Mouse (Mus musculus): ENCODE measurements at regions not wholly inside any gene's neighbourhood (a gene's known extent, or its start where the extent isn't known, plus 50 kb on each side); places are given as distances from the start of the nearest gene placed in this dataset.

GRCm38 (mm10) chr6:24269633-24270032, 101.7 kb upstream of the Slc13a1 start:
- intact Hi-C loops (cut with DNase I): no loop called here

DNA sequence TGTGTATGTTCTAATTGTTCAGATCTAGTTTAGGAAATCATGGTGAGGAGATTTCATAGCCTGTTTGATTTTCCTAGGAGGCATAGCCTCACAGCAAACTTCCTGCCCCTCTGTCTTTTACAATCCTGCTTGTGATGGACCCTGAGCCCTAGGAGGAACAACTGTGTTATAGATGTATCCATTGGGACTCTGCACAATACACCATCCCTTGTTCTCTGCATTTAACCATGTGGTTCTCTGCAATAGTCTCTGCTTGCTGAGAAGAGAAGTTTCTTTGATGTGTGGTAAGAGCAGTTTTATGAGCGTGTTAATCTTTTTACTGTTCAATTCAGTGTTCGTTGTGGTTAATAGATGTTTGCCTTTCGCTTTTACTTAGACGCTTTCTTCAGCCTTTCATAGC, 95.9 kb upstream of the Slc13a1 start:
- intact Hi-C loops (cut with DNase I): no loop called here

DNA sequence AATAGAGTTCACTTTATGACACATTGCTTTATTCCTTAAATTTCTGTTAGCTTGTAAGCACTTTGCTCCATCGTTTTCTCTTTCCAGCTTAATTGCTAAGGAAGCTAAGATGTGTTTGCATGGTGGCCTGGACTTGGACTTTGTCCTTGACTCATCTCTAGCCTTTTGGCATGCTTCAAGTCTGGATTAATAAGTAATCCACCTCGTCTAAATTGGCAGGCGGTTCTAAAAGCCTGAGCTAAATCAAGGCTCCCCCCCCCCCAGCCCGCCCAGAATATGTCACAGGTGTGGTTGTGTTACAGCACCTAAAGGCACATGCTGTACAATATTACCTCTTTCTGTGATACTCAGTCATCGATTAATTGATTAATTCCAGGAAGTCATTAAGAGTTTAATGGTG, 94.7 kb upstream of the Slc13a1 start:
- intact Hi-C loops (cut with DNase I): no loop called here

DNA sequence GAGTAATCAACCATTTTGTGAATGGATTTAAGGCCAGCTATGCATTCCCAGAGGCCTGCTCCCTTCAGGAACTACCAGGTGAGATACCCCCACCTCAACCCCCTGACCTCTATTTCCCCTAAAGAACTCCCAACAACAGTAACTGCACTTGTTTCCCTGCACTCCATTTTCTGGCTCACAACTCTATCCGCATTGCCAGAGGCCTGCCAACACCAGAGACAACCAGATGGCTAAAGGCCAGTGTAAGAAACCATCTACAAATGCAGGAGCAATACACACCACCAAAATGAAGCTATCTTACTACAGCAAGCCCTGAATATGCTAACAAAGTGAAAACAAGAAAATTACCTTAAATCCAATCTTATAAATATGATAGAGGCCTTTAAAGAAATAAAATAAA, 77.7 kb upstream of the Slc13a1 start:
- intact Hi-C loops (cut with DNase I): no loop called here

- intact Hi-C loops (cut with DNase I): no loop called here
Measured at GRCm38 (mm10) chr6:24238541-24238940, 70.6 kb upstream of the Slc13a1 start.

- intact Hi-C loops (cut with DNase I): no loop called here
Measured at GRCm38 (mm10) chr6:24238054-24238453, 70.2 kb upstream of the Slc13a1 start.

- intact Hi-C loops (cut with DNase I): no loop called here
Measured at GRCm38 (mm10) chr6:24233626-24234025, 65.7 kb upstream of the Slc13a1 start.

- intact Hi-C loops (cut with DNase I): no loop called here
Measured at GRCm38 (mm10) chr6:24220589-24220988, 52.7 kb upstream of the Slc13a1 start.

- intact Hi-C loops (cut with DNase I): no loop called here
Measured at GRCm38 (mm10) chr6:24219882-24220522, 52.1 kb upstream of the Slc13a1 start.
